Mouse (Mus musculus): Measurements from ENCODE around the gene Drosha. TPM values are rescaled to one million over a fixed set of nuclear protein-coding genes. Genes with fewer than 3 reads are reported as not detected.

Drosha gene
- total RNA-seq, 2 experiments from 2014 or later: 111 to 114 TPM

- intact Hi-C loops (cut with DNase I): loop anchor here (10.0 kb wide), 1 partner anchor 841 kb away; no protein-coding TSS in a partner anchor
- no peak for DNase-seq
These were observed 793 bp downstream of the Drosha start for GRCm38 (mm10) chr15:12825408-12825807.

GRCm38 (mm10) chr15:12829878-12830277, 5.3 kb downstream of the Drosha start:
- intact Hi-C loops (cut with DNase I): loop anchor here (10.0 kb wide), 1 partner anchor 845 kb away; no protein-coding TSS in a partner anchor
- no peak for DNase-seq

DNA sequence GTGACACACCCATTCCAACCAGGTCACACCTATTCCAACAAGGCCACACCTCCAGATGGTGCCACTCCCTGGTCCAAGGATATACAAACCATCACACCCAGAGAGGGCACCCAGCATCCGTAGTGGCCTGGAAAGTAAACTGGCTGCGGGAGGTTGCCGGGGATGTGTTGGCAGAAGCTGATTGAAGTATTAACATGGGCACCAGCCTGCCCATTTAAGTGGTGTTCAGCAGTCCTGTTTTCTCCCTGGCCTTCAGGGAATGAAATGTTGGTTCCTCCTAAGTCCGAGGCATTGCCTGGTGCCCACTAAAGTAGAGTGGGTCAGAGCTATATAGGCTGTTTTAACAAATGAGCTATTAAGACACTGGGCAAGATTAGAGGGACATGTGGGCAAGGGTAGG, 8.0 kb downstream of the Drosha start:
- no peak for DNase-seq
- intact Hi-C loops (cut with DNase I): no loop called here

- intact Hi-C loops (cut with DNase I): no loop called here
- DNase-seq: no peak
These were observed 8.8 kb downstream of the Drosha start for GRCm38 (mm10) chr15:12833385-12833784.

DNA sequence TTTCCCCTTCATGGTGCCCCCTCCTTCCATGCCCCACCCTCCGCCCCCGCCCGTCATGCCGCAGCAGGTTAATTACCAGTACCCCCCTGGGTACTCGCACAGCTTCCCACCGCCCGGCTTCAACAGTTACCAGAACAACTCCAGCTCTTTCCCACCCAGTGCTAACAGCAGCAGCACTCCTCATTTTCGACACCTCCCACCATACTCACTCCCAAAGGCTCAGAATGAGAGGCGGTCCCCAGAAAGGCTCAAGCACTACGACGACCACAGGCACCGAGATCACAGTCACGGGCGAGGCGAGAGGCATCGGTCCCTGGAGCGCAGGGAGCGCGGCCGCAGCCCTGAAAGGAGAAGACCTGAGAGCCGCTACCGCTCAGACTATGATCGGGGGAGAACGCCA, 9.6 kb downstream of the Drosha start:
- intact Hi-C loops (cut with DNase I): no loop called here
- no peak for DNase-seq

GRCm38 (mm10) chr15:12840737-12841136, 16.1 kb downstream of the Drosha start:
- intact Hi-C loops (cut with DNase I): no loop called here
- no peak for DNase-seq

DNA sequence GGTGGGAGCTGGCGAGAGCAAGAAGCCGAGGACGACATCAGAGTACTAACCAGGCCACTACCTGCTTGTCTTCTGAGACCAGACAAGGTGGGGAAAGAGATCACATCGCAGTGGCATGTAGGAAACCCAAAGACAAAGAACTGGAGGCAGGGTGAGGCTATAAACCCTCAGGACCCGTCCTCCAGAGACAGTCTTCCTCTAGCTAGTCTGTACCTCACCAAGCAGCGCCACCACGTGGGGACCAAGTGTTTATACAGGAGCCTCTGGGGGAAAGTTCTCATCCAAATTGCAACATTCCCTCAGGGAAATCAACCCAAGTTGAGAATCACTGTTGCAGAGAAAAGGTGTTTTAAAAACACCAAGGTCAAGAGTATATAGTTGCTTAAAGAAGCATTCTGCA, 18.2 kb downstream of the Drosha start:
- intact Hi-C loops (cut with DNase I): no loop called here
- no peak for DNase-seq

- intact Hi-C loops (cut with DNase I): no loop called here
- no peak for DNase-seq
These were observed 23.8 kb downstream of the Drosha start for GRCm38 (mm10) chr15:12848196-12848975.

DNA sequence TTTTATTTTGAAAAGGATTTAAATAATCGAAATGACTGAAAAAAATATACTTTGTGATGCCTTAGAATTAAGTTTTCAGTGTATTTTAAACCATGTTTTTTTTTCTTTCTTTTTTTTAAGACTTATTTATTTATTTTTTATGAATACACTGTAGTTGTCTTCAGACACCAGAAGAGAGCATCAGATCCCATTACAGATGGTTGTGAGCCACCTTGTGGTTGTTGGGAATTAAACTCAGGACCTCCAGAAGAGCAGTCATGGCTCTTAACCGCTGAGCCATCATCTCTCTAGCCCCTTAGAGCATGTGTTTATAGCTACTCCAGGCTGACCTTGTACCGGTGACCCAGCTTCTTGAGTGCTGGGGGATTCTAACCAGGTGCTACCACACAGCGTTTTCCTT, 24.8 kb downstream of the Drosha start:
- intact Hi-C loops (cut with DNase I): no loop called here

DNA sequence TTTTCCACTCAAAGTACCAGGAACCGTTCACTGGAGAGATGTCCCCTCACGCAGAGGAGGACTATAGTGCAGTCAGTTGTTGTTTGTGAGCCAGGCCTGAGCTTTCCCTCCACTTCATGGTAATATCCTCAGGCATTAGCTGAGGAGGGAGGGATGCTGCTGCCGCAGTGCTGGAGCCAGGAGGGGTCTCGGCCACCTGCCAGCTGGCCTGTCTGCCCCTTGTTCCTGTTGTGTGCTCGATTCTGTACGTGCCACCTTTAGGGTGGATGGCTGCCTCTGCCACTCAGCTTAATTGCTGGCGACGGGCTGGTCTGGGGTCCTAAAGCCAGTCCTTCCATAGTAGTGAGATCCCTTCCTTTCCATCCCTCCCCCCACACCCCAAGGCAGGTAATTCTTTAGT, 28.9 kb downstream of the Drosha start:
- DNase-seq: peak; percentile 65
- intact Hi-C loops (cut with DNase I): no loop called here

More for the DNA sequence above, 24.8 kb downstream of the Drosha start:
- no peak for DNase-seq

DNA sequence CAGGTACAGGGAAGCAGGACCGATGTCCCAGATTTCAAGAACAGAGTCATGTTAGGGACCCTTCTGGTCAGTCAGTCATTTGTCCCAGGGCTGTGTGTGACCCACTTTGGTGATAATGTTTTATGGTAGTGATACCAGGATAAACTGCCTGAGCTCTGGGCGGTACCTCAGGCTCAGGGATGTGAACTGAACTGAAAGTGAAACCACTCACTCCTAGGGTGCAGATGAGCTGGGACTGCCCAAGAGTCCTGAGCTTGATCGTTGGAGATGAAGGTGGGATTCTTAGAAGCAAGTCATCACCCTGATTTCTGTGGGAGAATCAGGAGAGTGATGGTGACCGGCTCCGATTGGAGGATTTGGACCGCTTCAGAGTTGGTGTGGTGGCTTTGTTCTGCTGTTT, 32.2 kb downstream of the Drosha start:
- intact Hi-C loops (cut with DNase I): no loop called here
- no peak for DNase-seq

DNA sequence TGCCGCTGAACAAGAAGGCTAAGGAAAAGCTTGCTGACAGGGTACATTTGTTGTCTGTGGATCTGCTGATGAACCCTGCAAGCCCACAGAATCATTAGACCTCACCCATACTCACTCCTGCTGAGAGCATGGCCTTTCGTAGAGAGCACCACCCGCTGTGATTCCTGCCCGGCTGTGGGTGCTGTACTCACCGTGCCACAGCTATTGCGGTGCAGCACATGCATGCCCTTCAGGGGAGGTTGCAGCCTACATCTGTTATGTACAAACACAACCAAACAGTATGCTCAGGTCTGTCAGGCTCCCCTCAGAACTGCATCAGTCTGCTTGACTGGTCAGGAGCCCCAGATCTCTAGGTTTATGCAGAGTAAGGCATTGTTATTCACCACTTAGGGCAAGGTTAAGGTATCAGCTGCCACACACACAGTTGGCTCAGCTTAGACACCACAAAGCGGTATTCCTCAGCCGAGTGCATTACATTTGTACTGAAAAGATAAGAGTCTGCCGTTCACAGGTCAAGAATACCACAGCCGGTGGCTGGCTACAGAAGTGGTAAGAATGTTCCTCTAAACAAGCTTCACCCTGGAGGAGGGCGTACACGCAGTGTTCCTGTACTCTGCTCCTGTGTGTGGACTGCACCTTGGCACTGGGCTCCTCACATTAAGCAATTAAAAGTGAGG, 33.4 kb downstream of the Drosha start:
- no peak for DNase-seq
- intact Hi-C loops (cut with DNase I): no loop called here

GRCm38 (mm10) chr15:12858645-12859044, 34.0 kb downstream of the Drosha start:
- intact Hi-C loops (cut with DNase I): no loop called here
- DNase-seq: no peak

DNA sequence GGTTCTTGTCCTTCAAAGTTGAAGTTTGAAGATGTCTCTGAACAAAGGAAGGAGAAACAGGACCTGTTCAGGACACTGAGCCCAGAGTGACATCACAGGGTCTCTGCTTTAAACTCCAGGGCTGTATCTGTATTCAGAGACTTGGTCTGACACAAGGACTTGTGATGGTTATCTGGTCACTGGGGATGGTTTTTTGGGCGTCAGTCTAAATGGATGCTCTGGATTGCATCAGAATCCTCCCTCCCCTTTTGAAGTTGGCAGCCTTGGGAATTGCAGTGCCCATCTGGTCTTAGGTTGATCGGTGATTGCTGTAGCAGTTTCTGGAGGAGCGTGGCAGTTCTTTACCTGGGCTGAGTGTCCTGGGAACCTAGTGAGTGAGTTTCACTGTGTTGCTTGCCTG, 37.4 kb downstream of the Drosha start:
- no peak for DNase-seq
- intact Hi-C loops (cut with DNase I): loop anchor here (5.0 kb wide), 1 partner anchor 1190 kb away; no protein-coding TSS in a partner anchor

- no peak for DNase-seq
- intact Hi-C loops (cut with DNase I): loop anchor here (5.0 kb wide), 1 partner anchor 1189 kb away; no protein-coding TSS in a partner anchor
These were observed 39.1 kb downstream of the Drosha start for GRCm38 (mm10) chr15:12863669-12864068.

GRCm38 (mm10) chr15:12865595-12866314, 41.1 kb downstream of the Drosha start:
- intact Hi-C loops (cut with DNase I): no loop called here

GRCm38 (mm10) chr15:12867269-12867668, 42.7 kb downstream of the Drosha start:
- DNase-seq: no peak
- intact Hi-C loops (cut with DNase I): no loop called here

More at GRCm38 (mm10) chr15:12865595-12866314, 41.1 kb downstream of the Drosha start:
- DNase-seq: no peak

- peak; percentile 35 for DNase-seq
- intact Hi-C loops (cut with DNase I): no loop called here
These were observed 51.0 kb downstream of the Drosha start for GRCm38 (mm10) chr15:12875442-12876176.

- no peak for DNase-seq
- intact Hi-C loops (cut with DNase I): no loop called here
These were observed 51.7 kb downstream of the Drosha start for GRCm38 (mm10) chr15:12876266-12876665.

DNA sequence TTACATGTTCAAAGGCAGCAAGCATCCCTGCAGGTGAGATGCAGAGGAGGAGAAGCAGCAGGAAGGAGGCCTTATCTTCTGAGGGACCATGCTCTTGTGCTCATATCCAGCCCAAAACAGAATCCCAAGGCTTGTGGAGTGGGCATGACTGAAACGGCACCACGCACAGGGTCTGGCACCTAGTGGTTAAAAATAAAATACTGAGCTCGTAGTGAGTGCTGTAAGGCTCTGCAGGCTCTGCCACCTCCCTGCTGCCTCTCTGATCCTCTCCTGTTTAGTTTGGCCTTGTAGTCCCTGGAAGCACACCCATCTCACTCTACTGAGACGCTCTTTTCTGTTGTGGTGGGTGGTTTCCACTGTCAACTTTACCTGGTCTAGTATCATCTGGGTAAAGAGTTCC, 52.3 kb downstream of the Drosha start:
- DNase-seq: no peak
- intact Hi-C loops (cut with DNase I): no loop called here

DNA sequence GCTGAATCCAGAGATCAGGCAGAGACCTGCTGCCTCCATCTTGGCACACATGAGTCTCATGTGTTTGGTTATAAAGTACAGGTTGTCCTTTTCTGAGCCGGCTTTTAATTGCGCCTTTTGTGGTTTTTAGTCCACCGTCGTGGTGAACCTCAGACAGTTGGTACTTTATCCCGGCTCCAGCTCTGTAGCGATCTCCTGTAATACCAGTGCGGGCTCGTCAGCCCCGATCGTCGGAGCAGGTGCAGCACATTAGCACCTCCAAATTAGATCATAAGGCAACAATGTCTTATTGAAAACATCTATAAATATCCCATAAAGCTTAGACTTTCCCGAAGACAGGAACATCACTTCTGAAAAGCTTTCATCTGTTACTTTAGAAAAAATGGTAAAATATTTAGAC, 53.3 kb downstream of the Drosha start:
- intact Hi-C loops (cut with DNase I): no loop called here
- no peak for DNase-seq

Measured in left cerebral cortex, postnatal 4 days (tissue).